Mouse (Mus musculus) spleen, adult 2 months (tissue): ENCODE measurements at regions not wholly inside any gene's neighbourhood (a gene's known extent, or its start where the extent isn't known, plus 50 kb on each side); places are given as distances from the start of the nearest gene placed in this dataset.

Experiments used
- CTCF ChIP-seq: fragments of 200-500 bp; IDR thresholded peaks from 2 replicates; pipeline ENCODE4 v1.5.1; 2011; ENCODE audit warnings: mild to moderate bottlenecking, inconsistent platforms; ENCODE audit not compliant: insufficient read depth, insufficient read length, insufficient replicate concordance; ENCODE audit errors: extremely low read depth
- POLR2A ChIP-seq: fragments of 200-500 bp; IDR thresholded peaks from 2 replicates; pipeline ENCODE4 v1.6.1; 2011; ENCODE audit warnings: low read depth, low read length, inconsistent platforms

GRCm38 (mm10) chr3:143713183-143713582 lies 491.8 kb downstream of the Lmo4 start:
- TF ChIP-seq CTCF (no peak), POLR2A (no peak)
